Mouse (Mus musculus): ENCODE results near the gene Cpz.

The Cpz gene

DNA sequence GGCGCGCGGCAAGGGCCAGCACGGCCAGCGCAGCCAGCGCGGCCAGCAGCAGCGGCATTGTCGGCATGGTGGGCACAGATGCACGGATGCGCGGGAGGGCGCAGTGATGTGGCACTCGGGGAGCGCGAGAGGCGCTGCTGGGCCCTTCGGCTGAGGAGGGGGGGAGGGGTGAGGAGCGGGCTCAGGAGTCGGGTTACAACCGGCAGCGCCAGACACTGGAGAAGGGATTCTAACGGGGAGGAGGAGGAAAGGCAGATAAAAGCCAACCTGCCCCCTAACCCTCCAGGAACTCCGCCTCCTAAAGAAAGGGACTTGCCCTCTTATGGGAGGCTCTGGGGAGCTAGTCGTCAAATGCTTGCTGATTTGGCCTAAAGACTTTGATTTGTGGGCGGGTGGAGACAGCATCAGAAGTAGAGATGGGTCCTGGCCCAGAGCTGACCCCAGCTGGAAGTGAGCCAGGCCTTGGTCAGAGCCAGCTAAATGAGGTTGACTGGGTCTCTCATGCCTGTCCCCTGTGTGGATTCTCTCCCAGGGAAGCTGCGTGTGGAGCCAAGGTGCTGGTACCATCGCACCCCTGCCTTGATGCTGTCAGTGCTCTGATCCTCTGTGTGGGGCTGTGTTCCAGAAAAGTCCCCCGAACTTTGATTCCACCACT, at the start of gene Cpz:
TSS of gene Cpz (minus strand) at position 230 of the 655 bp plus-strand sequence.
- no peak for DNase-seq

- DNase-seq = peak; percentile 95
Observed at GRCm38 (mm10) chr5:35574653-35575599, 49.4 kb upstream of the Cpz start, which contains the start of gene Trmt44. Gene Trmt44 (minus strand): TSS chr5:35575070.

DNA sequence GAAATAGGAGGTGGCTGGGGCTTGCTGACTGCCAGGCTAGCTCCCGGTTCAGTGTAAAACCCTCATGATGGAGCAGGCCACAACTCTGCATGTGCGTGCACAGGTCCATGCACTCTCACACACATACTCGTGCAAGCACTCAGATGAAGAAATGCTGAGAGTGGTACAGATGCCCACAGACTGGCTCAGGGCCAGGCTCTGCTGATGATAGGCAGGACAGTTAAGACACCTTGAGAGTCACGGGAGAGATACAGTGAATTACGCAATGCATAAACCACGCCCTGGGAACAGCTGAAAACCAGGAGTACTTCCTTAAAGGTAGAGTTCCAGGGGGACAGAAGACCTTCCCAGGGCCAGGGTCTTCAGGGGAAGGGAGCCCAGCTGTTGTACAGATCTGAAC, 46.0 kb upstream of the Cpz start:
- no peak for DNase-seq

DNA sequence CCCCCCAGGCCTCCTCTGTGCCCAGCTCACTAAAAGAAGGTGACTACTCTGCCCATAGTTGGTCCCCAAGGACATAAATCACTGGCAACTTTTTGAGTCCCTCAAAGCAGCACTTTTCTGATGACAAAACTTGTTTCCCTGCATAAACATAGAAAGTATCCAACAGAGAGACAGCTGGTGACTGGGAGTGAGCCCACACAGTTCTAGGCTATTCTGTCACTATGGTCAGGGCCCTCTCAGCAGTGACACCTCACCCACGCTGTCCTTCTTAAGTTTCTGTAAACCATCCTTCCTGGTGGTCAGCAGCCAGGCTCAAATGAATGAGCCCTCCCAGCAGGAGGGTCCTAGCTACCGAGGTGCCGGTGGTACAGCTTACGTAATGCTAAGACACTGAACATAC, 41.1 kb upstream of the Cpz start:
- no peak for DNase-seq

- DNase-seq = no peak
Observed at GRCm38 (mm10) chr5:35565217-35565616, 39.7 kb upstream of the Cpz start.

DNA sequence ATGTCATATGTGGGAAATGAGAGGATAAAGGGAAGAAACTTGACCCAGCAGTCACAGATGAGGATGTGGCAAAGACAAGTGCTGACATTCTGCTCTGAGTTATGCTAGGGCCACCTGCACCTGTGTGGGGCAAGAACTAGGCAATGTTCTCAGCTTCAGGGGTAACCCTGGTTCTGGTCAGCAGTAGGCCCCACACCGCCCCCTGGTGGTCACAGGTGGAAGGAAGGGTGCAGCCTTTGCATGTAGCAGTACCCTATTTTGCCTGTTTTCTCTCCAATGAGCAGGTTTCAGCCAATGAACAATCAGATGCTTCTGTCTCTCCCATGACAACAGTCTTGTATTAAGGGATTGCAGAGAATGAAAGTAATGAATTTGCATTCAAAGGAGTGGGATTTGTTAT, 38.0 kb upstream of the Cpz start:
- peak; percentile 81 for DNase-seq

DNA sequence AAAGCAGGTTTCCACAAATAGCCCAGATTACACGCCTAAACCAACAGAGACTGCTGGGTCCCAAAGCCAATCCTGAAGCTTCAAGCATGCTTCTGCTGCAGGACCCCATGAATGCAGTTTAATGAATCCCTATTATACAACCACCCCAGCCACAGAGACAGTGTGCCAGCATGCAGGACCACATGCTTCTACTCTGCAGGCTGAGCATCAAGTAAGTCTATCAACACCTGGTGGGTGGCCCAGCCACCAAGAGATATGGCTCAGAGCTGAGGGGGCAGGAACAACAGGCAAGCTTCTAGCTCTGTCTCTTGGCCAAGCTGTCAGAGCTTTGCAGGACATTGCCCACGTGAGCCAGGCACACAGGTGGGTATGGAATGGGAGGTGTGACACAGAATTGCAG, 37.1 kb upstream of the Cpz start:
- no peak for DNase-seq

DNA sequence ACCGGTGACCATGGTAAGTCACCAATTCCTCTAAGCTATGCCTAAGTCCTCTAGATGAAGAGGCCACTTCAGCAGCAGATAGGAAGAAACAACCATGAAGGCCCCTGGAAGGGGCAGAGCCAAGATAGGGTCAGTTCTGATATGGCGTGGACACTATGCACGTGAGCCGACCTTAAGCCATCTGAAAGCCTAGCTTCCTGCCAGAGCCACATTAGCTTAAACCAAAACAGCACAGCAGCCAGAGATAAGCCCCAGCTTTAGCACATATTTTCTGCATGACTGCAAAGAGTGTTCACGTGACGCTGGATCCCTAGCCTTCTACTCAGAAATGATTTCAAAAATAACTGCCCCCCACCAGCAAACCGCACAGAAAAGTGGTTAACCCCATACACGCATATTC, 33.9 kb upstream of the Cpz start:
- no peak for DNase-seq

- DNase-seq = peak; percentile 15
Observed at GRCm38 (mm10) chr5:35557946-35558621, 32.6 kb upstream of the Cpz start.

DNA sequence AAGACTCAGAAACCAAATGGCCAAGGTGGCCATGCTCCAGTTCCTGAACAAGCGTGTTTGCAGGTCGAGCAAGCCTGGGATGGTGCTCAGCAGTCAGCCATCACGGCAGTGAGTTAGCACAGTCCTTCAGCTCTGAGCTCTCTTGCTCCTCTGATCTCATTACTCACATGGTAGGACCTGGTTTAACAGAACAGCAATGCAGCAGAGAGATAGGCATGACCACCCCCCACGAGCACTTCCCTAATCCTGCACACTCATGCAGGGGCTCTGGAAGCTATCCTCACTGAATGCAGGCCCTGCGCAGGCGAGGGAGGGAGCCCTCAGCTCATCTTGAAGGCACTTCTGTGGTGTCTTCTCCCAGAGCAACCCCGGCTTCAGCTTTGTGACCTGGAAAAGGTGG, 30.9 kb upstream of the Cpz start:
- DNase-seq = no peak

GRCm38 (mm10) chr5:35552838-35553539, 27.5 kb upstream of the Cpz start:
- no peak for DNase-seq

GRCm38 (mm10) chr5:35551855-35552837, 26.6 kb upstream of the Cpz start:
- peak; percentile 59 for DNase-seq

DNA sequence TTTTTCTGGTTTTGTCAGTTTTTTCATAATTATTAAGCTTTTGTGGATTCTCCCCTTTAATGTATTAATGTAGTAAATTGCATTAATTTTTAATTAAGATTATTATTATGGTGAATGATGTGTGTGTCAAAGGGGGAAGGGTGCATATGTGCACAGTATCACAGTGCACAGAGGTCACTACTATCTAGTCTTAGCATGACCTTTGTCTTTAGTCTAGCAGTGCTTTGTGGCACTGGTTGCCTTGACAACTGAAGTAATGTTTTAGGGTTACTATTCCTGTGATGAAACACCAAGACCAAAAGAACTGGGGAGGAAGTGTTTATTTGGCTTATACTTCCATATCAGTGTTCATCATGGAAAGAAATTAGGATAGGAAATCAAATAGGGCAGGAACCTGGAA, 20.6 kb upstream of the Cpz start:
- peak; percentile 26 for DNase-seq

- no peak for DNase-seq
Observed at GRCm38 (mm10) chr5:35541059-35541790, 15.7 kb upstream of the Cpz start.

DNA sequence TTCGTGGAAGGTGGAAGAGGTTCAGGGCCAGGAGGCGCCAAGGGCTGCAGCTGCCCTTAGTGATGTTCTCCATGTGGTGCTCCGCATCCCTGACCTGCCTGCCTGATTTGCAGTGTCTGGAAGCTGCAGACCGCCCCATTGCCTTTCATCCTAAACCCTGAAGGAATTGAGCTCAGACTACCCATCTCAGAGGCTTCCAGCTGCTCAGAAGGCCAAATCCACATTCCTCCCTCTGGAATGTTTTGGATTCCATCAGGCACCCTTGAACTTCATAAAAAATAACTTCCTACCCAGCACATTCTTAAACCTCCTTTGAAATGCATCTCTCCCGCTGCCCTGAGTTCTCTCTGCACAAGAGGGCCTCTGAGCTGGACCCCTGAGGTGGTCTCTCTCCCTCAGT, 15.1 kb upstream of the Cpz start:
- DNase-seq = peak; percentile 24

DNA sequence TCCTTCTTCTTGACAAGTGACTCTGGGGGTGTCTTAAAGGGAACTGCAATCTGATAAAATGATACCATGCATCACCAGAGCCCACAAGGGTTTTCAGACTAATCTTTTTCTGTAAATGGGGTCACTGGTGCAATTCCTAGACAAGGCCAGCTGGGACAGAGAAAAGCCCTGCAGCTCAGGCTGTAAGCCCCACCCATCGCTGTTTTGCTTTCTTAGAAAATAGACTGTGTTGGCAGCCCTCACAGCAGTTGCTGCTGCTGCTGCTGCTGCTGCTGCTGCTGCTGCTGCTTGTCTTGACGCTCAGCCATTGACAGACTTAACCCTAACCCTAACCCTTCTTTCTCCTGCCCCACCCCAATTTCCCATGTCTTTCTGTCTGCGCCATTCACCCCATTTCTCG, 14.1 kb upstream of the Cpz start:
- peak; percentile 18 for DNase-seq

DNA sequence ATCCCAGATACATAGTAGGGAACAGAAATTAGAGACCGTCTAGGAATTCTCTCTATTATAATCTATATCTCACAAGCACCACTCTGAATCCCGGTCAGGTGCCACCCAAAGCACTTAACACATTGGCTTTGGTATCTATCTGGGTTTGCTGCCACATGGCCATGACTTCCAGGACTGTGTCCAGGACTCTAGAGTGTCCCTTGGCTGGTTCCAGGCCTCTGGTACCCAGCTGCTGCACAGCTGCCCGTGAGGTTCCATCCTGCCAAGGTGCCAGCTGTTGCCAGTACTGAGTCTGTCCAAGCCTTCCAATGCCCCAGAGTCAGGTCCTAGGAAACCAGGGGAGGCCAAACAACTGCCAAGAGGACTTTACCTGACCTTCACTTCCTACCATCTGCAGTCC, 12.5 kb upstream of the Cpz start:
- DNase-seq = no peak

DNA sequence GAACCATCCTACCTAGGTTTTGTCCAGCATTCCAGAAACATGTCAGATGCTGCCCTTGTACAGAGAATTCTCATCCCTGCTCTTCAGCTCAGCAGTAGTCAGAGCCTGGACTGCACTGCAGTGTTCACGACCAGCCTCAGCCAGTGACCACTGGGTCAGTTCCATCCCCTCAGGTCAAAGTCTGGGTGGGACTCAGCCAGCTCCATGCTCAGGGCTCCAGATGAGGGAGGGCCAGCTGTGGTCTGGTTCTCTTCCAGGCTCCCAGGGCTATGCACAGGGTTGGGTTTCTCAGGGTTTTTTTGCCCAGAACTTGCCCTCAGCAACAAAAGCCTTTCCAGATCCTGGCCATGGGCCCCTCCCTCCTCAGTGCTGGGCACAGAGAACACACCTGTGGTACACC, 12.0 kb upstream of the Cpz start:
- no peak for DNase-seq

- no peak for DNase-seq
Observed at GRCm38 (mm10) chr5:35536271-35536670, 10.8 kb upstream of the Cpz start.

DNA sequence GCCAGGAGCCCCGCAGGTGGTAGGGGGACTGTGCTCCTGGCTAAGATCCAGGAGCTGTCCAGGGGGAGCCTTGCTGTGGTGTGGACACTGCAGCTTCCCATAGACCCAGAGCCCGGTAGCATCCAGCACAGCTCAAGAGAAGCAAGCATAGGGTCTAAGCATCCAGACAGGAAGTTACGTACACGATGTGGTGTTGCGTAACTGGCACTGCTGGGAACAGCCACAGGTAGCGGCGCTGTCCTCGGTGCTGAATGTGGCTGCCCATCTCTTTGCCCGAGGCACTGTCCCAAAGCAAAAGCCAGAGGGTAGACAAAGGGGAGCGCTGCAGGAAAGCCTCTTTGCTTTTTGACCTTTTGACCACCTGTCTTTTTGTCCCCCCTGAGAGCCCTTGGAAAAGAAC, 6.1 kb upstream of the Cpz start:
- DNase-seq = peak; percentile 58

GRCm38 (mm10) chr5:35530442-35530841, 4.9 kb upstream of the Cpz start:
- DNase-seq = peak; percentile 50
